Mouse (Mus musculus) urinary bladder, postnatal 36 days (tissue): Measurements from ENCODE around the gene Piezo1.
A peak's percentile ranks its signal among the peaks of the same experiment; 100 is the strongest.

Experiments used
- DNase-seq, 2 experiments: peaks; one replicate each; pipeline ENCODE4 v3.0.0; 2022; ENCODE audit warnings: low spot score in 2 of 2, mixed read lengths in 1 of 2

Piezo1 gene

DNA sequence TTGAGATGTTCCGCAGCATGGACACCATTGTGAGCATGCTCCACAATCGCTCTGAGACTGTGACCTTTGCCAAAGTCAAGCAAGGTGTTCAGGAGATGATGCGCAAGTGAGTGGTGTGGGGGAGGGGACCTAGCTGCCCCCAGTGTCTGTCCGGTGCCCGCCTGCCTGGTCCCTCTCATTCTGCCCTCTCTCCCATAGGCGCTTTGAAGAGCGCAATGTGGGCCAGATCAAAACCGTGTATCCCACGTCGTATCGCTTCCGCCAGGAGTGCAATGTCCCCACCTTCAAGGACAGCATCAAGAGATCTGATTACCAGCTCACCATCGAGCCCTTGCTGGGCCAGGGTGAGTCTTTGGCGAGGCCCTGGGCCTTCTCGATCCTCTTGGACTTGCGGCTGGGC lies 18.9 kb upstream of the Piezo1 start:
- DNase-seq = no peak

GRCm38 (mm10) chr8:122569329-122569728 lies 18.2 kb upstream of the Piezo1 start:
- DNase-seq = no peak

DNA sequence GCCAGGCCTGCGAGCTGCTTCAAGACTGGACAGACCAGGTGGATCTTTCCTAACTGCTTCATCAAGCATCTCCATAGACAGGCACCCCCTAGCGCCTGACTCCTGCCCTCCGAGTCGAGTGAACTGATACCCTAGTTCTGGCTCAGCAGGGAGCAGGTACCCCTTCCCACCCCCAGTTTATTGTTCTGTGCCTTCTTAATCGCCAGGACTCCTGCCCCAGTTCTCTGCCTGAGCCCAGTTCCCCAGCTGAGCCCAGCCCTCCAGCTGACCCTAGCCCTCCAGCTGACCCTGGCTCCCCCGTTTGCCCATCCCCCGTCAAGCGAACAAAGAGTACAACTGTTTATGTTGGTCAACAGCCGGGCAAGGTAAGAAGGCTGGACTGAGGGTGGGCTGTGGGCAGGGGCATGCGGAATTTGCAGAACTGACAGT lies 17.8 kb upstream of the Piezo1 start:
- DNase-seq = no peak

- DNase-seq = no peak
These were observed 17.0 kb upstream of the Piezo1 start for GRCm38 (mm10) chr8:122568109-122568504.

DNA sequence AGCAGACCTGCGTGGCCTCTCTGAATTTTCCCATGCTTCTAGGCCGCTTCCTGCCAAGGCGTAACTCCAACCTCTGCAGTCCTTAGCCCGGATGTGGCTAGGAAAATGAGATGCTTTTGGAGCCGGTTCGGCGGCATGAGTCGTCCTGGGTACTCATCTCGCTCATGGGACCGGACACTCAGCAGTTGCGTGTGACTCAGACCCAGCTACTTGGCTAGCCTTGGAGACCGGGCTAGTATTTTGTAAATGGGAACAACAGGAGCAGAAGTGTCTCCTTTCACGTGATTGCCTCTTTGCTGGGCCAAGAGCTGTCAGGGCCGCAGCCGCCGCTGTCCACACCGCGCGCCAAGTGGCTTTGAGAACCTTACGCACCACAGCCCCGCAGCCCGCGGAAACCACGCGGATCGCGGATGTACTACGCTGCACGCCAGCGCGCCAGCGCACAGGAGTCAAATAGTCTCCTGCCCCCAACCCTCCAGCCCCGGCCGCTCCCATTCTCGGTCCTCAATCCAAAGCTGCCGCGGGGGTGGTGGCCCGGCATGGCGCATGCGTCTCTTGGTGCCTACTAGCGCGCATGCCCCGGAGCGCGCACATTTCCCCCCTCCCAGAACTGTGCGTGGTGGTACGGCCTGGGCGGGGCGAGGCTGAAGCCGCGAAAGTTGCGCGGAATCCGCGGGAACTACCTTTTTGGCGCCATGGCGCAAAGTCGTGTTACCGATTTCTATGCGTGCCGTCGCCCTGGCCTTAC lies 16.4 kb upstream of the Piezo1 start, which contains the start of gene Cdt1:
Gene Cdt1 (plus strand): TSS at position 655 of the 748 bp plus-strand sequence.
- DNase-seq = peak; percentile 92 to 94

- DNase-seq = no peak
These were observed 15.6 kb upstream of the Piezo1 start for GRCm38 (mm10) chr8:122566766-122567165.

- DNase-seq = no peak
These were observed 13.5 kb upstream of the Piezo1 start for GRCm38 (mm10) chr8:122564363-122565352.

DNA sequence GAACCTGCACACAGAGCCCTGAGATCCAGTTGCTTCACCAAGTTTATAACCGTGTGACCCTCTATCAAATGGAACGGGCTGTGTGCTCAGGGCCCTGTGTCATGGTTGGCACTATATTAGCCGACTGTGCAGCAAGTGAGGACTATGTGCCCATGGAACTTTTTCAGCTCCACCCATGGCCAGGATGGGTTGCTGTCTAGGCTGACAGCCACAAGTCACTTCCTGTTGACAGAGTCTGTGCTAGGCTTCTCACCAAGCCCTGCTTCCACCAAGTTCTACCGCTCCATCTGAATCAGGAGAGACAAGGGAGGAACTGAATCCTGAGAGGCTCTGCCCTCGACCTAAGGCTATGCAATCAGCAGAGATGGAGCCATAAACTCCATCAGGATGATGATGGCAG lies 10.1 kb upstream of the Piezo1 start:
- DNase-seq = no peak

DNA sequence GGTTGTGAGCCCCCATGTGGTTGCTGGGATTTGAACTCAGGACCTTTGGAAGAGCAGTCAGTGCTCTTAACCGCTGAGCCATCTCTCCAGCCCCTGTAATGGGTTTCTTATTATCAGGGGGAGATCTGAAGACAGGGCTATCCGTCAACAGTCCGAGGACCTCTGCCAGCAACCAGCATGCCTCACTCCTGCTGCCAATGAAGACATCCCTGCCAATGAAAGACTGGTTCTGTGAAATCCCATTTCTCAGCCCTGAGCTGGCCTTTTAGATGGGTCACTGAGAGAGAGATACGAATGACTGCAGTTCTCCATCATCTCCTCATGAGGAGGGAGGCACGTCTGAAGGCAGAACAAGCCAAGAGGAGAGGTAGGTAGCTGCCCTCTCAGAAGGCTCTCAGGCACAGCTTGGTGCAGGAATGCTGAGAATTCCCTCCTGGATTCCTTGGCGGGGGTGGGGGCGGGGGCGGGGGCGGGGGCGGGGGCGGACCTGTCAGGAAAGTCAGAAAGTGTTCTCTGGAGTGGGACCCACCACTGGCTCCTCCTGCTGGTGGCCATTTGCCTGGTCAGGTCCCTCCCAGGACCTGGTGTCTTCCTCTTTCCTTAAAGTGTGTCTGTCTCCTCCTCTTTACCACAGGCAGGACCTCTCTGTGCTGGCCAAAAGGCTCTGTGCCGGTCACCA lies 7.7 kb upstream of the Piezo1 start:
- no peak for DNase-seq

- DNase-seq = no peak
These were observed 6.3 kb upstream of the Piezo1 start for GRCm38 (mm10) chr8:122557248-122558038.

- DNase-seq = peak in 1 of 2 experiments; percentile 71
These were observed 5.2 kb upstream of the Piezo1 start for GRCm38 (mm10) chr8:122556030-122557009.

GRCm38 (mm10) chr8:122554786-122555185 lies 3.7 kb upstream of the Piezo1 start:
- DNase-seq = no peak

DNA sequence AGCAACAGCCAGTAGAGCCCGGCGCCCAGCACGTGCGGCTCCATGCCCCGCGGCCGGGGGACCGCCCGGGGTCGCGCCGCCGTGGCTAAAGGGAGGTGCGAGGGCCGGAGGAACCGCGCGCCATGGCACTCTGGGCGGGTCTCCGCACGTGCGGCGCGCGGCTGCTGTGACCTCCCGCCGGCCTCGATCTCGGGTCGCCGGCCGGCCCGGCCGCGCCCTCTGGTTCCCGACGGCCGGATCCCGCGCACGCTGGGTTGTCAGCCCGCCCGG lies 199 bp downstream of the Piezo1 start:
- peak in 1 of 2 experiments; percentile 41 for DNase-seq

DNA sequence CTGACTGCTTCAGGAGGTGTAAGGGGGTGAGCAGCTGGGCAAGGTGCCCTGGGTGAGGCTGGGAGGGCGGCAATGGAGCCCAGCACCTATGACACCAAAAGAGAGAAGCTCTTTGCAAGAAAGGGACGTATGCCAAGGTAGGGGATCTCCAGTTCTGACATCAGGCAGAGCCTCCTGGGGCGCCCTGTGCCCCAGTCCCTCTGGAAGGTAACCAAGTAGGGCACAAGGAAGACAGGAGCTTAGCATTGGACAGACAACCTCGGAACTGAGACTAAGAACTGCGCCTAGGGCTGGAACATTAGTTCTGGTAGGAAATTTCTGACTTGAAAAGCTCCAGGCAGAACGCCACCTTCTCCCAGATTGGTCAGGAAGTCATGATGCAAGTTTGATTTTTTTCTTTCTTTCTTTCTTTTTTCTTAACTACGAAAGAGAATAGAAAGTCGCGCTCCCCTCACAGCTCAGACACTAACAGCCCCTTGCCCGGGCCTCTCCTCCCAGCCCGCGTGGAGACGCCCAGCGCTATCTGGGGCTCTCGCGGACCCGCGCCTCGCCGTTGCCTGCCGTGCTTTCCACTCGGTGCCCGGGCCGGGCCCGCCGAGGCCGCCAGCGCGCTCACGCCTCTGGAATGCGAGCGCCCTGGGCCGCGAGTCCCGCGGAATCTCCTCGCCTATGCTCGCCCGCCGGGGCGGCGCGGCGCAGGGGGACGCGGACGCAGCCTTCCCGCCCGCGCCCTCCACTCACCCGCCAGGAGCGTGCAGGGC lies 715 bp downstream of the Piezo1 start:
- DNase-seq = peak; percentile 46 to 47

GRCm38 (mm10) chr8:122548891-122549439 lies 2.2 kb downstream of the Piezo1 start:
- DNase-seq = no peak

DNA sequence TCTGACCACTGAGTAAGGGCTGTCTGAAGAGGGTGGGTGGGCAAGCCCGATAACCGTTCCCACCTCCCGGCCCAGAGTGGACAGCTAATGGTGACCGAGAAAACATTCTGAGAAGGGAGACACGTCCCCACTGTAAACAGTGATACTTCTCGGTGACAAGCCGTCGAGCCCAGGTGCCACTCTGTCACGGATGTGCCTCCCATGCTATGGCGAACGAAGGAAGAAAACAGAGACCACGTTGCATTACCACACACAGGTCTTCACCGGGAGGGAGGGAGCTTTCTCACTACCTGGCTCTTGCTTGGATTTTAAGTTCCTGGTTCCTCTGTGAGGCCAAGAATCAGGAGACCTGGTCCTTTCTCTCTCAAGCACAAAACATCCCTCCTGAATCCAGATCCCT lies 2.8 kb downstream of the Piezo1 start:
- DNase-seq = no peak

- DNase-seq = no peak
These were observed 3.3 kb downstream of the Piezo1 start for GRCm38 (mm10) chr8:122547815-122548214.

- no peak for DNase-seq
These were observed 4.2 kb downstream of the Piezo1 start for GRCm38 (mm10) chr8:122546811-122547453.
